17 mouse cellular contexts compared by ENCODE assay signal in genomic region chr2:3664086-3664485, GRCm38 (mm10).
DNase-seq lines count a peak whose midpoint lies in the region; ATAC-seq lines count a peak whose summit lies in the region.
"Had no signal": no experiment of that assay in that cellular context is flagged by ENCODE, and none has a peak within 500 bp of the region (broad histone marks: within the 10 kb centered on the region; RNA-seq: fewer than 3 reads in every experiment).

No protein-coding gene starts in this region.

- no peaks in the 10 kb centered on the region for H3K27me3 ChIP-seq in liver, embryonic 16.5 days (ENCODE audit: control insufficient read depth, insufficient read depth, low read depth, low read length)
- H3K27me3 ChIP-seq: hindbrain, embryonic 15.5 days; limb, embryonic 12.5 days; neural tube, embryonic 13.5 days had no signal

- H3K9me3 ChIP-seq in liver, embryonic 16.5 days (replicated peaks; ENCODE audit: control insufficient read depth, low read length) = no peaks in the 10 kb centered on the region
- H3K9me3 ChIP-seq: hindbrain, embryonic 15.5 days; limb, embryonic 12.5 days; midbrain, embryonic 12.5 days; neural tube, embryonic 13.5 days had no signal

- peak; percentile 85 for DNase-seq in heart, adult 11 months
- no peak for DNase-seq in heart, postnatal 25 days (ENCODE audit: low spot score)
- DNase-seq in 416B (ENCODE audit: low read depth) = peak; percentile 97
- peak; percentile 65 for DNase-seq in fat pad, adult 2 months (ENCODE audit: extremely low read depth, low read depth, low spot score)
- no peak for DNase-seq in layer of hippocampus, adult 9-10 months (ENCODE audit: low spot score)
- no peak for DNase-seq in gastrocnemius, adult 8-10 months (ENCODE audit: low spot score in 2 of 2)
- DNase-seq in c-Kit-positive CD71-positive TER-119-positive erythroid progenitor cells, embryonic 14.5 days (ENCODE audit: low spot score) = no peak
- DNase-seq: B cell, adult 2 months; cerebellum, postnatal 14 days; right cerebral cortex, adult 18-20 months; thymus, postnatal 4 days had no signal

- H3K36me3 ChIP-seq in liver, embryonic 16.5 days (ENCODE audit: control insufficient read depth, insufficient read depth) = no peaks in the 10 kb centered on the region
- H3K36me3 ChIP-seq: hindbrain, embryonic 15.5 days; limb, embryonic 12.5 days; midbrain, embryonic 12.5 days; neural tube, embryonic 13.5 days had no signal

- intact Hi-C loops in heart, postnatal 25 days (cut with DNase I) = no loop called here

- no peak overlapping the region for H3K27ac ChIP-seq in liver, embryonic 16.5 days (ENCODE audit: low read length)
- H3K27ac ChIP-seq: hindbrain, embryonic 15.5 days; limb, embryonic 12.5 days; midbrain, embryonic 12.5 days; neural tube, embryonic 13.5 days had no signal

- 15% methylated on average over 6 of the region's 6 CpGs for WGBS in liver, embryonic 16.5 days (ENCODE audit: insufficient replicate concordance)

- peak; percentile 81 for ATAC-seq in liver, embryonic 16.5 days (ENCODE audit: low read depth)

- no peak overlapping the region for H3K4me3 ChIP-seq in liver, embryonic 16.5 days (ENCODE audit: low read depth, low read length)
- H3K4me3 ChIP-seq: hindbrain, embryonic 15.5 days; limb, embryonic 12.5 days; midbrain, embryonic 12.5 days; neural tube, embryonic 13.5 days had no signal

- H3K4me1 ChIP-seq in liver, embryonic 16.5 days (ENCODE audit: control insufficient read depth, low read depth, low read length) = no peaks in the 10 kb centered on the region; the same call in 1 of the 2 replicates
- H3K4me1 ChIP-seq: hindbrain, embryonic 15.5 days; neural tube, embryonic 13.5 days had no signal

- H3K4me2 ChIP-seq in liver, embryonic 16.5 days (ENCODE audit: low read depth, low read length) = no peak overlapping the region
- H3K4me2 ChIP-seq: heart, embryonic 11.5 days; hindbrain, embryonic 15.5 days; limb, embryonic 12.5 days; midbrain, embryonic 12.5 days; neural tube, embryonic 13.5 days had no signal

- H3K9ac ChIP-seq in liver, embryonic 16.5 days (ENCODE audit: low read depth, low read length) = no peak overlapping the region
- H3K9ac ChIP-seq: hindbrain, embryonic 15.5 days; limb, embryonic 12.5 days; midbrain, embryonic 12.5 days; neural tube, embryonic 13.5 days had no signal

Comparison
In these comparisons a context has a peak if more than half of its experiments do, and no peak if none do; other contexts are left out.
1. DNase-seq: peak in heart, adult 11 months (single experiment), 416B (single experiment) and fat pad, adult 2 months (single experiment); none in heart, postnatal 25 days (single experiment), layer of hippocampus, adult 9-10 months (single experiment), gastrocnemius, adult 8-10 months (0 of 2) and c-Kit-positive CD71-positive TER-119-positive erythroid progenitor cells, embryonic 14.5 days (single experiment).